Mouse (Mus musculus) right cerebral cortex, adult 2 months (tissue): ENCODE data around the gene Fbxo40.

Source experiments
- DNase-seq, 2 experiments: peaks; one replicate each; pipeline ENCODE4 v3.0.0; 2021 to 2022; ENCODE audit warnings: low spot score in 2 of 2

Fbxo40 gene

DNA sequence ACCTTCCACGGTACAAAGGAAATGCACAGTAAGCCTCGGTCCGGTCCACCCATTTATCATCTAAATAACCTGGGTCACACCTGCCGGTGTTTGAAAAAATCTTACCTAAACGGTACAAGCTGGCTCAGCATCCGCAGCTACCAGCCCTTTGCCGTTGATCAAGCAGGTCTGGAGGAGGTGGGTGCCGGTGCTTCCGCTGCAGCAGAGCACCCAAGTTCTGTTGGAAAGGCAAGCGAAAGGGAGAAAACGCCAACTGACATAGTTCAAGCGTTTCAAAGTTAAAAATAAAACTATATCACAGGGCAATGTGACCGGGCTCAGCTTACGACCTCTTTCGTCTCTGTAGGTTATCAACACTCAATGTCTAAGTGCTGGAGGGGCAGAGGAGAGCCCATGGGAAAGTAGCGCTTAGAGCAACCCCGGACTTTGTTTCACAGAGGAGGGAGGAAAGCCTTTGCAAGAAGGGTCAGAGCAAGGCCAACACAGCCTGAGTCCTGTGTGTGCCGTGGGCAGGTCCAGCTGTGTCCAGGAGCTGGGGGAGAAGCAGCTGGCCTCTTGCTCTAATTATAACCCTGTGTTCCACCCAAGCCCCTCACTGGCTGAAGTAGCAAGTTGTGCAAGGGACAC lies at the start of gene Fbxo40:
Gene Fbxo40, minus strand, starts transcription at position 469 of the 627 bp plus-strand sequence.
- DNase-seq, result no peak

DNA sequence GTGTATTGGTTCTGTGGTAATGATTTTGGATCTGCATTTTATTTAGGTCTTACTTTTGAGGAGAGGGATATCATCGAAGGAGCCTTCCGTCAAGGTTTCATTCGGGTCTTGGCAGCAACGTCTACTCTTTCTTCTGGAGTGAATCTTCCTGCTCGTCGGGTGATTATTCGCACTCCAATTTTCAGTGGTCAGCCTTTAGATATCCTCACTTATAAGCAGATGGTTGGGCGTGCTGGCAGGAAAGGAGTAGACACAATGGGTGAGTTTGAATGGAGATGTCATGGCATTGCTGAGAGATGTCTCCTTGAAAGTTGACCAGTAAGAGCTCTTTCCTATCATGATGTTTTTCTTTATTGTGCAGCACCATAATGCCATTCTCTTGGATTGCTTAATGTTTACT lies 44.5 kb upstream of the Fbxo40 start:
- no peak for DNase-seq

DNA sequence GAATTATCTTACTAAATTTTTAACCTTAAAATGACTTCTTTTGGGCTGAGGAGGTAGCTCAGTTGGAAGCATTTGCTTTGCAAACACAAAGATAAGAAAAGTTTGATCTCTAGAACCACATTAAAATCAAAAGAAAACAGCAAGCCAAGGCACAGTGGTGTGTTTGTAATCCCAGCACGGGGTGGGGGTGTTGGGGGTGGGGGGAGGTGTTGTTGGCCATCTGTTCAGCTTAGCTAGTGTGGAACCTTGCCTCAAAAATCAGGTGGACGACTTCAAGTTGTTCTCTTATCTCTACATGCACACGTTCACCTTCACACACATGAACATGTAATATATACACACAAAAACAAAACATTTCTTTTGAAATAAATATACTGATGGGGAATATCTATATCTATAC lies 41.7 kb upstream of the Fbxo40 start:
- DNase-seq, result no peak

DNA sequence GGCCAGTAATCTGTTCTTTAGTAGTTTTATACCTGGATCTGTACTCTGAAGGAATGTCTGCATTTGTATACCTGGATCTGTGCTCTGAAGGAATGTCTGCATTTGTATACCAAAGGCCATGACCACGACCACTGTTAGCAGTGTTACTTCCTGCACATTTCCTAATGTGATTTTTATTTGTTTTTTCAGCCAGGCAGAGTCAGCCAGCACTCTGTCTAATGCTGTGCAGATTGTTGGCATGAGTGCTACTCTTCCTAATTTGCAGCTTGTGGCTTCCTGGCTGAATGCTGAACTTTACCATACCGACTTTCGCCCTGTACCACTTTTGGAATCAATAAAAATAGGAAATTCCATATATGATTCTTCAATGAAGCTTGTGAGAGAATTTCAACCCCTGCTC lies 37.3 kb upstream of the Fbxo40 start:
- no peak for DNase-seq

DNA sequence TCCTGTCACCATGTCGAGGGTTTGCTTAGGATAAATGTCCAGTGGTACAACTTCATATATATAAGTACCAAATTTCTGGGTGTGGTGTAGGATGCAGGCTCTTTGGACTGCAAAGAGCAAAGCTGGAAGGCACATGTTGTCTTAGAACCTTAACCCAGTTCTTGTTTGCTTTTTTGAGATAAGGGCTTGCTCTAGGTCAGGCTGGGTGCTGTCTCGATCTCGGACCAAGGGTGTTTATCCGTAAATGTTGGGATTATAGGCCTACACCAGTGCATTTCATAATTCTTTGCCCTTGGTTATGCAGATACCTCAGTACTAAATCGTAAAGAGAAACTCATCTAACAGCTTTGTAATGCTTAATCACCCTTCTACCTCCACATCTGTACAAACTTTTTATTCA lies 22.1 kb upstream of the Fbxo40 start:
- DNase-seq, result no peak

DNA sequence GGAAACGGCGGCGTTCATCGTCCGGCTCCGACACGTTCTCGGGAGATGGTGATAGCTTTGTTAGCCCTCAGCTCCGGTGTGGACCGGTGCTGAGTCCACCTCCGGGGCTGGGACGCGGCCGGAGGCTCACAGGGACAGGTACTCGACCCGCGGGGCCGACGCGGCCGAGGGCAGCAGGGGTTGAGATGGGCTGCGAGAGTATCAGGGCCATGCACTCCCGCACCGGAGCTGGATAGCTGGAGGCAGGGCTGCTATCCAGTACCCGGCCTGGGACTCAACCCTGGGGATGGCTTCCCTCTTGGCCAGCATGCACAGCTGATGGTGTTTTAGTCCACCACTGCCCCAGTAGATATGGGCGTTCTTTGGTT lies 21.6 kb upstream of the Fbxo40 start:
- no peak for DNase-seq

DNA sequence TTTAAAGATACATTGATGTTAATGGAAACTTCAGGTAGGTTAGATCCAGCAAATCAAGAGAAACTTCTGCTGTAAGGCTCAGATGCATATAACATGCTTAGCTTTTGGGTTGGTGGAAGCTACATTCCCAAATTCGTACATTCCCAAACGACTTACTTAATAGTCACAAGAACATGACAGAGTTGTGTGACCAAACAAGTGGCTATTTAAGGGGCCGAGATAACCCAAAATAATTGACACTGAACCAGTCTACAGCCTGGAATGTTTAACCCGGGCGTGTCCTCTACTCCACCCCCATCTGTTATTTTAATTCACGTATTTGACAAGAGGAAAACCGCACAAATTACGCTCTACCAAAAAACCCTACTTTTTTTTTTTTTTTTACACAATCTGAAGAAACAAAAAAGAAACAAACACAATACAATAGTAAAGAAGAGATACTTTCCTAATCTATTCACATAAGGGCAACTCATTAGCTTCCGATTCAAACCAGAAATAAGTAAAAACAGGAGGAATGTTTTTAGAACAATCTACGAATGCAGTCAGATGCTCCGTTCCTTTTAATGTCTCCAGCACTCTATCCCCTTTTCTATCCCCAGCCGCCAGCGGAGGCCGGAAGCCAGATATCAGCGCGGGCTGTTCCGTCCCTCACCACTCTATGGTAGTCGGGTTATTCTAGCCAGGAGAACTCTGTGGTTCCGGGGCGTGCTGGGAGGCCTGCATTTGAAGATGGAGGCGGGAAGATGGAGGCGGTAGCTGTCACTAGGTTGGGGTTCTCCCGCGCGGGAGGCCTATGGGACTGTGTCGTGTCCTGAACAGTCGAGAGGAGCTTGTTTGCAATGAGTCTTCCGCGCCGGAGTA lies 21.0 kb upstream of the Fbxo40 start, which contains the start of gene Polq:
Gene Polq, plus strand, starts transcription at position 726 of the 861 bp plus-strand sequence.
- DNase-seq, result peak; percentile 89 to 96

DNA sequence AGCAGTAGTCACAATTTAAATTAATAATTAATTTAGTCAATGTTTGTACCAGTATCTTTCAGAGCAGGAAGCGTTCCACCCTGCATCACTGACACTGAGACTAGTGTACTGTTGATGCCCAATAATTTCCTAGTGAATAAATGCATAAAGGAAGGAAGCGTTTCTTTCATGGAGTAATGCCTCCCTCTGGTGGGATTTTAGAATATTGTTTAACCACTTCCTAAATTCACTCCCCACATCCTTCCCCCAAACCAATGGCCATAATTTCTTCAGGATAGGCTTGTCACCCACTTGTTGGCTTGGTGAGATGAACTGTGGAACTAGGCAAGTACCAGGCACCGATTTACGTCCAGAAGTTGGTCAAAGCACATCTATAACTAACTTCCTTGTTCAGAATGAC lies 20.1 kb upstream of the Fbxo40 start:
- peak; percentile 10 to 26 for DNase-seq

DNA sequence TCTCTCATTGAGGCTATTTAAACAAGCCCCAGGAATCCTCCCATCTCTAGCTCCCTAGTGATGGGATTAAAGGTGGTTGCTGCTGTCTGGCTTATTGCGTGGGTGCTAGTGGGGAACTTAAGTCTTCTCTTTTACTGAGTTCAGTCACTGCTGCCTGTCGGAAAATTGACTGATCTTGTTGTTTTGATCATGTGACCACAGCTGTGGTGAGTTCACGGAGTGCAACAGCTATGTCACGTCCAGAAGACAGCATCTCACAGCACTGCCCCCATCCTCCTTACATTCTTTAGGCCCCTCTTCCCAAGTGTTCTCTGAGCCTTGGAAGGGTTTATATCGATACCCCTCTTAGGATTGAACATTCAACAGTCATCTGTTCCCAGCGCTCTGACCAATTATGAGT lies 19.0 kb upstream of the Fbxo40 start:
- DNase-seq, result no peak

DNA sequence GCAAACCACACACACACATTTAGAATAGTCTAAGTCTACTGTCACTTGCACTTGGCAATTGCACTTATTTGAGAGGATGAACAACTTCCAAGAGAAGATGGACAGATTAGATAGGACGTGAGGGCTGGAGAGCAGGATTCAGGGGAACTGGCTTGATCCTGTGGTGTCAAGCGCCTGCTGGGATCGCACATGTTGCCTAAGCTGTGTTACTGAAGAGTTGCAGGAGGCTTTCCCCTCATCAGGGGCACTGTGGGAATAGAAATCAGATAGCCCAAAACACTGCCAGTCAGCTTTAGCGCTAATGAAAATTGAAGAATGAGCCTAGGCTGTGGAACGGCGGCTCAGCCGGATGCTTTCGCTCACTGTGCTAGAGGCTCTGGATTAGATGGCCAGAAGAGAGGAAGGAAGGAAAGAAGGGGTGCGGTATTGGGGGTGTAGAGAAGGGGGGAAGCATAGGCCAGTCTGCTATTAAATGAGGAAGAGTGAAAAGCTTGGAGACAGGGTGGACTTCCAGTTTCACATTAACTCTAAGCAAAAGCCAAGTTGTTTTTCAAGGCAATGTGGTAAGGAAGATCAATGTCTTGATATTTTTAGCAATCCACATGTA lies 9.2 kb upstream of the Fbxo40 start:
- no peak for DNase-seq

DNA sequence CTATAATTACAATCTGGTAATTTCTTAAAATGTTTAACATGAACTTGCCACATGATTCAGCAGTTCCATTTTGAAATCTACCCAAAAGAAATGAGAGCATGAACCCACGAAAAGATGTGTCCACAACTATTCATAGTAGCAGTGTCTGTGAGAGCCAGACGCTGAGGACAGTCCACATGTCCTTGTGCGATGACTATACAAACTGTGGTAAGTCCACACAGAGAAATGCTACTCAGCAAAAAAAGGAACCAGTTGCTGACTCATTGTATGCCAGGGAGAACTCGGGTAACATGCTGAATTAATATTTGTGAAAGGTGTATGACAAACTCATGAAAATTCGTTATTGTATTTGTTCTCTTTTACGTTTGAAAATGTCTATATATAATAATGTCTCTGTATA lies 7.4 kb upstream of the Fbxo40 start:
- no peak for DNase-seq

DNA sequence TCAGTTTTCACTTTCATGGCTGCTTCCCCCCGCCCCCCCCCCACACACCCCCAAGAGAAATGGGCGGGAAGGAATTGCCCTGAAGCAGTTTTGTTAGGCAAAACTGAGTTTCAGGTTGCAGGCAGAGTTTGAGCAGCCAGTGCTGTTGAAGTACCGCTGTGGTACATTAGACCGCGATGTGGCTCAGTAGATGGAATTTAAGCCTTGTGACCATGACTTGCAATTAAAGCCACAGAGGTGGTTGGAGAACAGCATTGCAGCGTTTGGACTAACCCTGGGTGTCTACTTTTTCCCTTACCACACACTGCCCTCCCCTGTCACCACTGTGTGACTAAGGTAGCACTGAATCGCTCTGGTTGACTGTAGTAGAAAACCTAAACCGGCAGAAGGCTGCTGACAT lies 774 bp downstream of the Fbxo40 start:
- no peak for DNase-seq

DNA sequence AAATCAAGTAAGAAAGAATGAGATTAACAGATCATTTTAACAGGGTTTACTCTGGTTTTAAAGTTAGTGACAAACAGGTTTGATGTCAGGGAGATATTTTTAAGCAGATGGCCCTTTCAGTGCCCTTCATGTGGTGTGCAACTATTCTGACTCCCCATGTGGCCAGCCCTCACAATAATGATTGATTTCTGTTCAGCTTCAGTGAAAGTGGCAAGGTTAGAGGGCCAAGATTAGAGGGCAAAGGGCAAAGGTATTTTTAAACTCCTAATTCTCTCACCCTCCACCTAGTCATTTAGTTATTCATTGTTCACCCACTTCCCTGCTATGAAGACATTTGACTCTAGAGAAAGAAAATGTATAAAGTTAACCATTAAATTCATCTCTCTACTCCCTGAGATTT lies 2.2 kb downstream of the Fbxo40 start:
- no peak for DNase-seq

DNA sequence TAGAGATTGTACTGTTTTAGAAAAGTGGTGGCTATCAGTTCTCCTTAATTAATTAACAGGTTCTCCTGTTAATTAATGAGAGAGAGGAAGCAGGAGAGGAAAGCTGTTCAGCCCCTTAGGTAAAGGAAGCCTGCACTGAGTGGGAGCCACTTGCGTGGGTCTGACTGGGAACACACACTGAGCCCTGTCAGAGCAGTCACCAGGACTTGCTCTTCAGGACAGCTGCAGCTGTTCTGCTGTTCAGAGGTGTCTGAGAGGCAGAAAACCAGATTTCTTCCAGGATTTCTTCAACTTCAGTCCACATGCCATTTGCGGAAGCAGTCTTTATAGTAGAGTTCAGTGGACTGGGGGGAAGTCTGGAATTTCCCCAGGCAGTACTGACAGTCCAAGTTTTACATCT lies 2.9 kb downstream of the Fbxo40 start:
- no peak for DNase-seq

DNA sequence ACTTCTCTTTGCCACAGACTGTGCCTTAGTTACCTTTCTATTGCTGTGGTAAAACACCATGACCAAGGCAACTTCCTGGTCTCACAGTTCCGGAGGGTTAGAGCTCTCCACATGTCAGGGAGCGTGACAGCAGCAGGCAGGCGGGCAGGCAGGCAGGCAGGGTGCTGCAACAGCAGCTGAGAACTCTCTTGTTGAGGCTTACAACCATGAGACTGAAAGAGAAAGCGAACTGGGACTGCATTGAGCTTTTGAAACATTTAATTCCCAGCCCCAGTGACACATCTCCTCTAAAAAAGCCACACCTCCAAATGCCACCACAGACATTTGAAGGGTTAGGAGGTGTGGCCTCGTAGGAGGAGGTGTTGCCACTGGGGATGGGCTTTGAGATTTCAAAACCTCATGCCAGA lies 4.6 kb downstream of the Fbxo40 start:
- no peak for DNase-seq

DNA sequence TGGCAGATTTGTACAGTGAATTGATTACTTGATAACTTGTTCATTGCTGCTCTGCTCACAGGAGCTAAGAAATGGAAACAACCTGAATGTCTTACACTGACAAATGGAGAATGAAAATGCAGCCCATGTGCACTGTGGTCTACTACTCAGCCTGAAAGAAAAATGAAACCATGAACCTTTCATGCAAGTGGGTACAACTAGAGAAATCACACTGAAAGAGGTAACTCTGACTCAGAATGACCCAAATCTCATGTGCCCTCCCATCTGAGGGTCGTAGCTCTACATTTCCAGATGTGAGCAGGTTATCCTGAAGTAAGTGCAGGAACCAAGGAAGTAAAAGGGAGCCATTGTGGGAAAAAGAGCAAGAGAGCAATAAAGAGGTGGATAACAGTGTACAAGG lies 6.5 kb downstream of the Fbxo40 start:
- DNase-seq, result no peak

DNA sequence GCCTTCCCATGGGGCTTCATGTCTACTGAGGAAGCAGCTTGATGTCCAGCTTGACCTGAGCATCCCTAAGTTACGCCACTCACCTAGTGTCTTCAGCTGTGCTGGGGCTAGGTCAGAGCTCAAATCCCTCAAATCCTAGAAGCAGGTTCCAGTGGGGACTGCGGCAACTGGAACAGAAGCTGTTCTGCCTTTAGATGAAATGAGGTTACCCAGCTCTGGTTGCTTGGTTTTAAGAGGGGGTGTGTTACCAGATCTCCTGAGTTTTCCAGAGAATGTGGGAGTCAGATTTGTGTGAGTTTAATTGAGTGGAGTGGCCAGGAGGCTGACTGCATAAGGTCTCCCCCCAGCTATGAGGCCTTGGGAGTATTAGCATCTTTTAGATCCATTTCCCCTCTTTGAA lies 11.1 kb downstream of the Fbxo40 start:
- DNase-seq, result no peak

DNA sequence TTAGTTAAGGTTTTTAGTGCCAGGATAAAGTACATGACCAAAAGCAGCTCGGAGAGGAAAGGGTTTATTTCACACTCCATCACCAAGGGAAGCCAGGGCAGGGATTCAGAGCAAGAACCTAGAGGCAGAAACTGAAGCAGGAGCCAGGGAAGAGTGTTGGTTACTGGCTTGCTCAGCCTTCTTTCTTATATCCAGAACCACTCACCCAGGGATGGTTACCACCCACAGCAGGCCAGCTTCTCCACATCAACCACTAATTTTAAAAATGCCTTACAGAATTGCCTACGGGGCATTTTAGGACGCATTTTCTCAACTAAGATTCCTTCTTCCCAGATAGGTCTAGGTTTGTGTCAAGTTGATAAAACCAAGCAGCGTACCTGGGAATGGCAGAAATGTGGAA lies 26.9 kb downstream of the Fbxo40 start:
- no peak for DNase-seq

DNA sequence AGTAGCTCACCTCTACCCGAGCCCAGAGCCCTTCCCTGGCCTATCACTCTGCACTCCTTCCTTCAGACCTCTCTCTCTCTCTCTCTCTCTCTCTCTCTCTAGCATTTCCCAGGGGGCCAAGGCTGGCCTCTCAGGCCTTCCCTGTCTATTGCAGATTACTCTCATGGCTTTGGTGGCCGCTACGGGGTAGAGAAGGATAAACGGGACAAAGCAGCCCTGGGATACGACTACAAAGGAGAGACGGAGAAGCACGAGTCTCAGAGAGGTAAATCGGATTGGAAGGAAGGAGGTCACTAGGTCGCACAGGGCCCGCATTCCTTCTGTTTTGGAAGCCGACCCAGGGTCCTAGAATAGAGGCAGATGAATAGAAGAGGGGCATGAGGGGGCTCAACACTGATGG lies 35.2 kb downstream of the Fbxo40 start:
- no peak for DNase-seq

DNA sequence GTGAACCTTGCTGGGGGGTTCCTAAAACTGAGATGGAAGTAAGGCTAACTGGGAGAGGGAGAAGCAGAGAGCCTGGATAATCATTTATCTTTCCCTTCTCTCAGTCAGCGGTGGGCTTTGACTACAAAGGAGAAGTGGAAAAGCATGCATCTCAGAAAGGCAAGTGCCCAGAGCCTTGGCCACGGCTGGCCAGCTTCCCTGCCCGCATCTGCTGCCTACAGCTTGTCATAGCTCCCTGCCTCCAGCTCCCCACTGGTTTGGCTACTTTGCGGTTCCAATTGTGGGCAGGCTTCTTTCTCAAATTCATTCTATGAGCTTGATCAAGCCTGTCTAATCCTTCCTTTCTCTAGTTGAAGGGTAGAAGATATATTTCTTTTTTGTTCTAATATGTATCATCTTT lies 39.2 kb downstream of the Fbxo40 start:
- no peak for DNase-seq

DNA sequence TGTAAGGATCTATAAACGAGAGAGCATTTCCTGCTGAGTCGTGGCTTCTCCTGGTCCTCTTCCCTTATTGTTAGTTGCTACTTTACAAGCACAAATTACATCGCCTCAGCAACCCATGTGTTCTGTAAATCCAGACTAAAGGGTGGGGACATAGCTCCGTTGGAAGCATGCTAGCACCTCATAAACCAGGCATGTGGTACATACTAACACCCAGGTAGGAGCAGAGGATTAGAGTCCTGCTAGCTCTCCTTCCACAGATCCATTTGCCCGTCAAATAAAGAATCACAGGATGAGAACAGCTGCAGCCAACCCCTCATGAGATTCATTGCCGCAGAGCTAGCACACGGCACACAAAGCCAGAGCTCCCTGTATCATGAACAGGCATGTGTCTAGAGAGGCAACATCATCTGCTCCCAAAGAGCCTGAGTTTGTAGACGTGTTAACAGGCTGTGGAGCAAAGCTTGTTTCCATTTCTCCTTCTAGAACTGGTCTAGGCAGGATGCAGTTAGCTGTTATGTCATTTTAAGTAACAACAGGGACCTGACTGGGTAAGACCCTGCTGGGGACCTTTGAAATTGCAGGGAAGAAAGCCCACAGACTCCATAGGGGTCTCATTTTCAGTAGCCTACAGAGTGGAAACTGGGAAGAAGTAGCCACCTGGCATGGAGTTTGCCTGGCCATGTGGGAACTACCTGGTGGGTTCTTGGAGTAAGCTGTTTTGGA lies 40.5 kb downstream of the Fbxo40 start:
- DNase-seq, result no peak

DNA sequence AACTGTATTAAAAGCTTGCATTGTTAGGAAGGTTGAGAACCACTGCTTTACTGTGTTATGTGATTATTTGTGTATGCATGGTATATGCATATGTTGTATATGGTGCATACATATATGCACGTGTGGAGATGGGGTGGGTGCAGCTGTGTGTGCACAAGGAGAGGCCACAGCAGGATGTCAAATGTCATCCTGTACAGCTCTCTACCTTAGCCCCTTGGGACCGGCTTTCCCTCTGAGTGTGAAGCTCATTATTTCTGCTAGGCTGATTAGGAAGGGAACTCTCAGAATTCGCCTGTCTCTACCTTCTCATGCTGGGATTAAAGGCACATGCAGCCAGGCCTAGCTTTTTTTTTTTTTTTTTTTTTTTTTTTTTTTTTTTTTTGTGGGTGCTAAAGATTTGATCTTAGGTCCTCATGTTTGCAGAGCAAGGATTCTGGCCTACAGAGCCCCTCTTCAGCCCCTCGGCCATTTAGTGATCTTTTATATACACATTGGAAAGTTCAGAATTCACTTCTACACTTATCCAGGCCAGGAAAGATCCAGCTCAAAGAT lies 42.5 kb downstream of the Fbxo40 start:
- DNase-seq, result no peak
